In the genomic region with DNA sequence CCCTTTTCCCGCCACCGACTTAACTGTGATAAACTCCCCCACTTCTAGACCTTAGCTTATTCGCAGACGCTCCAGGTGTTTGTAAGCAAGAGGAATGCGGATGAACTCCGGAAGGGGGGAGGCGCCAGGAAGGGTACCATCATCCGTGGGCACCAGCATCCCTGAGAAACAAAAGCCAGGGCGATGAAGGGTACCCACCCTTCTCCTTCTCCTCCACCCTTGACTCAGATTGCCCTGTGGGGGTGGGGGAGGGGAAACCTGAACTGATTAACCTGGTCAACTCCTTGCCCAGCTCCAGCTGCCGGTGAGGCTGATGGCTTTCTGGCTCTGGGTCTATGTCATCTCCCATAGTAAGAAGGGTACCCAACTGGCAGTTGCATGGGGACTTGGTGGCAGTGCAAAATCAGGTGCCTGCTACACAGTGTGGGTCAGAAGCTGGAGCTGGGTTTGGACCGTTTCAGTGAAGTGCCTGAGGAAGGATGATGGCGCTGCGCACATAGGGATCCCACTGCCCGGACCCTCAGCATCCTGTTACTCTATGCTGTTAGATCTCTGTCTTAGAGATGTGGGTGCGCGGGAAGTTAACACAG, we compare ENCODE assay signal across 8 mouse cellular contexts.
A peak's percentile ranks its signal among the peaks of the same experiment; 100 is the strongest.
DNase-seq lines count a peak whose midpoint lies in the region; ATAC-seq lines count a peak whose summit lies in the region.

No protein-coding gene starts in this region.

- peak overlapping the region; percentile 46 for H3K4me3 ChIP-seq in heart, embryonic 16.5 days (ENCODE audit: low read length)
- H3K4me3 ChIP-seq in embryonic facial prominence, embryonic 13.5 days: peak overlapping the region; percentile 38
- no peak overlapping the region for H3K4me3 ChIP-seq in intestine, embryonic 14.5 days (ENCODE audit: low read depth, low read length)
- peak overlapping the region; percentile 24 for H3K4me3 ChIP-seq in midbrain, embryonic 13.5 days (replicated peaks)

- H3K4me2 ChIP-seq in heart, embryonic 16.5 days (ENCODE audit: low read depth, low read length): peak overlapping the region; percentile 74
- H3K4me2 ChIP-seq in embryonic facial prominence, embryonic 13.5 days: peak overlapping the region; percentile 72
- H3K4me2 ChIP-seq in intestine, embryonic 14.5 days (ENCODE audit: low read length): peak overlapping the region; percentile 55
- H3K4me2 ChIP-seq in midbrain, embryonic 13.5 days (replicated peaks): peak overlapping the region; percentile 54

- H3K36me3 ChIP-seq in heart, embryonic 16.5 days (ENCODE audit: control insufficient read depth, insufficient read depth): no peaks in the 10 kb centered on the region
- no peaks in the 10 kb centered on the region for H3K36me3 ChIP-seq in embryonic facial prominence, embryonic 13.5 days
- H3K36me3 ChIP-seq in intestine, embryonic 14.5 days (ENCODE audit: control insufficient read depth, insufficient read depth, low read length): no peaks in the 10 kb centered on the region
- H3K36me3 ChIP-seq in midbrain, embryonic 13.5 days: no peaks in the 10 kb centered on the region

- H3K9ac ChIP-seq in heart, embryonic 16.5 days (ENCODE audit: low read length): no peak overlapping the region
- H3K9ac ChIP-seq in embryonic facial prominence, embryonic 13.5 days: no peak overlapping the region
- no peak overlapping the region for H3K9ac ChIP-seq in intestine, embryonic 14.5 days (ENCODE audit: low read length)
- peak overlapping the region; percentile 50 for H3K9ac ChIP-seq in midbrain, embryonic 13.5 days (replicated peaks)

- peaks cover 45% of the 10 kb centered on the region for H3K27me3 ChIP-seq in heart, embryonic 16.5 days (ENCODE audit: control insufficient read depth, insufficient read depth, low read length)
- peaks cover 27% of the 10 kb centered on the region for H3K27me3 ChIP-seq in embryonic facial prominence, embryonic 13.5 days
- H3K27me3 ChIP-seq in intestine, embryonic 14.5 days (replicated peaks; ENCODE audit: control insufficient read depth, insufficient read depth, low read length): peaks cover 23% of the 10 kb centered on the region
- peaks cover 6% of the 10 kb centered on the region; the same call in 1 of the 2 replicates for H3K27me3 ChIP-seq in midbrain, embryonic 13.5 days

- H3K27ac ChIP-seq in heart, embryonic 16.5 days (ENCODE audit: low read length): no peak overlapping the region
- no peak overlapping the region for H3K27ac ChIP-seq in embryonic facial prominence, embryonic 13.5 days
- H3K27ac ChIP-seq in intestine, embryonic 14.5 days (ENCODE audit: low read depth): no peak overlapping the region; the same call in 1 of the 2 replicates
- peak overlapping the region; percentile 97 for H3K27ac ChIP-seq in midbrain, embryonic 13.5 days

- WGBS in heart, embryonic 16.5 days: 9% methylated on average over 16 of the region's 16 CpGs
- 6% methylated on average over 16 of the region's 16 CpGs for WGBS in embryonic facial prominence, embryonic 13.5 days
- 5% methylated on average over 16 of the region's 16 CpGs for WGBS in intestine, embryonic 14.5 days
- 4% methylated on average over 16 of the region's 16 CpGs for WGBS in midbrain, embryonic 13.5 days

- ATAC-seq in heart, embryonic 16.5 days (replicated peaks; ENCODE audit: extremely low read depth, insufficient read depth, low FRiP score): no peak
- 0 out of 2 replicates have a peak, but pooled peaks have one; percentile 26 for ATAC-seq in embryonic facial prominence, embryonic 13.5 days (ENCODE audit: insufficient number of reproducible peaks, insufficient read depth, low FRiP score, low TSS enrichment, low read depth)
- ATAC-seq in intestine, embryonic 14.5 days (replicated peaks; ENCODE audit: low FRiP score, low TSS enrichment, low read depth): no peak
- peak; percentile 48 for ATAC-seq in midbrain, embryonic 13.5 days

- peaks cover 6% of the 10 kb centered on the region; the same call in 1 of the 2 replicates for H3K9me3 ChIP-seq in heart, embryonic 16.5 days (replicated peaks; ENCODE audit: control insufficient read depth, low read length)
- H3K9me3 ChIP-seq in embryonic facial prominence, embryonic 13.5 days: no peaks in the 10 kb centered on the region
- H3K9me3 ChIP-seq in intestine, embryonic 14.5 days (ENCODE audit: control insufficient read depth, low read length): no peaks in the 10 kb centered on the region
- H3K9me3 ChIP-seq in midbrain, embryonic 13.5 days: no peaks in the 10 kb centered on the region

- no peak for DNase-seq in heart, postnatal 10 days
- no peak for DNase-seq in intestine, embryonic 14.5 days (ENCODE audit: low spot score)
- DNase-seq in urinary bladder, postnatal 10 days (ENCODE audit: low spot score): no peak
- DNase-seq in urinary bladder, adult 2 months (ENCODE audit: low spot score): no peak
- DNase-seq in spleen, postnatal 4 days (ENCODE audit: low spot score in 2 of 2): no peak

- H3K4me1 ChIP-seq in heart, embryonic 16.5 days (ENCODE audit: control insufficient read depth, insufficient read depth, low read length): peaks cover 11% of the 10 kb centered on the region
- H3K4me1 ChIP-seq in embryonic facial prominence, embryonic 13.5 days: peaks cover 56% of the 10 kb centered on the region
- peaks cover 22% of the 10 kb centered on the region for H3K4me1 ChIP-seq in intestine, embryonic 14.5 days (replicated peaks; ENCODE audit: control insufficient read depth, insufficient read depth, low read length)
- H3K4me1 ChIP-seq in midbrain, embryonic 13.5 days (replicated peaks): peaks cover 77% of the 10 kb centered on the region

- intact Hi-C loops in heart, postnatal 10 days (cut with DNase I): no loop called here

Comparison
In these comparisons a context has a peak if more than half of its experiments do, and no peak if none do; other contexts are left out.
1. ATAC-seq: peak in embryonic facial prominence, embryonic 13.5 days (single experiment) and midbrain, embryonic 13.5 days (single experiment); none in heart, embryonic 16.5 days (single experiment) and intestine, embryonic 14.5 days (single experiment).
2. Peak in every context shown above with its lines, with median percentiles within 50 percentile points of each other: H3K4me2 ChIP-seq.